Mouse (Mus musculus) forebrain, postnatal 0 days (tissue): ENCODE data around the gene Brap. TPM values are rescaled to one million over a fixed set of nuclear protein-coding genes. Genes with fewer than 3 reads are reported as not detected.
A peak's percentile ranks its signal among the peaks of the same experiment; 100 is the strongest.
"Not testable (repeated sequence)": the region's sequence is repeated elsewhere in the genome, so short reads cannot be mapped to it uniquely, and the experiment has no call there.

ENCODE experiments used
- ATAC-seq: fragments of 200-750 bp; cut with Nextera tagmentation; 2 replicates; pipeline ENCODE4 v1.8.0; 2017; ENCODE audit warnings: mild to moderate bottlenecking, moderate library complexity
- DNase-seq: peaks from one replicate; pipeline ENCODE4 v3.0.0-alpha.2; 2015
- H3K27ac ChIP-seq: fragments of 300-500 bp; sonication (generic); 2 replicates; pipeline ENCODE4 v1.5.1; 2014; ENCODE audit warnings: low read depth, mild to moderate bottlenecking, antibody characterized with exemption, low read length, moderate library complexity, mixed read lengths
- H3K27me3 ChIP-seq: fragments of 300-500 bp; sonication (generic); 2 replicates; pipeline ENCODE4 v1.6.1; 2014; ENCODE audit warnings: mild to moderate bottlenecking, low read length, mixed read lengths; ENCODE audit not compliant: insufficient read depth
- H3K36me3 ChIP-seq: fragments of 300-500 bp; sonication (generic); 2 replicates; pipeline ENCODE4 v1.6.1; 2014; ENCODE audit warnings: mild to moderate bottlenecking, moderate library complexity; ENCODE audit not compliant: insufficient read depth
- H3K4me1 ChIP-seq: fragments of 300-500 bp; sonication (generic); 2 replicates; pipeline ENCODE4 v1.6.1; 2014; ENCODE audit warnings: antibody characterized with exemption; ENCODE audit not compliant: insufficient read depth
- H3K4me2 ChIP-seq: fragments of 300-500 bp; sonication (generic); 2 replicates; pipeline ENCODE4 v1.6.1; 2014; ENCODE audit warnings: low read depth, mild to moderate bottlenecking, moderate library complexity
- H3K4me3 ChIP-seq: fragments of 300-500 bp; sonication (generic); 2 replicates; pipeline ENCODE4 v1.5.1; 2014; ENCODE audit warnings: low read depth, low read length, mixed read lengths
- H3K9ac ChIP-seq: fragments of 300-500 bp; sonication (generic); 2 replicates; pipeline ENCODE4 v1.6.1; 2014; ENCODE audit warnings: mild to moderate bottlenecking
- H3K9me3 ChIP-seq: fragments of 300-500 bp; sonication (generic); 2 replicates; pipeline ENCODE4 v1.6.1; 2016; ENCODE audit warnings: low read length
- CTCF ChIP-seq: sonication (generic); IDR thresholded peaks from 2 replicates; pipeline ENCODE4 v1.5.1; 2016; ENCODE audit warnings: antibody characterized with exemption, control low read depth, low read depth
- WGBS: fragments of 180-500 bp; shearing (Covaris S2); extraction: QIAGEN DNeasy Blood & Tissue Kit; methylation state at CpG from one replicate; pipeline ENCODE4 v1.1.7; 2014; 5-methylcytosine and 5-hydroxymethylcytosine counted together
- polyA plus RNA-seq: library from polyadenylated mRNA; unstranded; fragments of >200 nt; fragmentation: Nextera tagmentation; extraction: Ambion mirVana; gene quantifications from 2 replicates; pipeline ENCODE4 v1.2.1, GENCODE M21; 2015
- total RNA-seq: library from RNA; depleted of rRNA; stranded (reverse); fragments of >200 nt; gene quantifications from 2 replicates; pipeline ENCODE4 v1.2.3, GENCODE M21; 2014

Gene Brap
- total and polyA plus RNA-seq, 2 experiments from 2014 or later = 46.6 to 56.0 TPM

DNA sequence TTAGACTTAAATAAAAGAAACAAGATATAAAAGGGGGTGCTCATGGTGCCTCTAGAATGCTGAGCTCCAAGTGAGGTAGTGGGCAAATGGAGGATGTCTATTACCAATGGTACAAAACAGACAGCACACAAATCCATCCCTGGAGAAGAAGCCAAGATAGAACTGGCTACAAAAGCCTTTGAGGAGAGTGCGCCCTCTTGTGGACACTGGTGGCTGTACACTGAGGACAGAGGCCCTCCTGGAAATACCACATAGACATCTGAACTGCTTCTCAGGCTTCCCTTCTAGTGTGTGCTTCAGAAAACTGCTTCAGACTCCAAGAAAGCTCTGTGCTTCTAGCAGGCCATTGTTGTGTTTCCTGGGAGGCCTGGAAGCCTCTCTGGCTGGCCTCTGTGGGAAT lies 32.5 kb upstream of the Brap start:
- Histone ChIP-seq H3K4me2 (no peak overlapping the region), H3K9me3 (no peaks in the 10 kb centered on the region), H3K4me3 (no peak overlapping the region), H3K27me3 (no peaks in the 10 kb centered on the region), H3K9ac (no peak overlapping the region), H3K36me3 (no peaks in the 10 kb centered on the region), H3K4me1 (no peaks in the 10 kb centered on the region), H3K27ac (no peak overlapping the region)
- peak; percentile 78 for TF ChIP-seq CTCF
- WGBS = 0% methylated on average over 1 of the region's 1 CpGs
- DNase-seq (peak; percentile 59), ATAC-seq (no peak)

DNA sequence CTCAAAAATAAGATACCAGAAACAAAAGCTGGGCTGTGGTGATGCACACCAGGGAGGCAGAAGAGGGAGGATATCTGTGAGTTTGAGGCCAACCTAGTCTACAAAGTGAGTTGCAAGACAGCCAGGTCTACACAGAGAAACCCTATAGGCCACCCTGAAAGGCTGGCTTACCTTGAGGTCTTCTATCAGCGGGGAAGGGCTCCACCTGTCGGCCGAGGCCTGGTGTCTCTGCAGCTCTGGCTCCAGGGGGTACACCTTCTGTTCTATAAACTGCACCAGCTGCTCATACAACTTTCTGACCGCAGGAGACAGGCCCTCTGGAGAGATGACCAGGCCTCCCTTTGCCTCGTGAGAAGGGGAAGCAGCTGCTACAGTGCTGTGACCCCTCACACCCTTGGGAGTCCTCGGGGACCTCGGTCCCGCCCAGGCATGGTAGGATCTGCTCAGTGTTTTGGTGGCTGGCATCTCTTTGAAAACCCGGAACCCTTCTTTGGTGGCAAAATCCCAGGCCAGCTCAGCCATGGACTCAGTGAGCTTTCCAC lies 29.2 kb upstream of the Brap start:
- DNase-seq, H3K9me3 ChIP-seq, H3K4me3 ChIP-seq, H3K27me3 ChIP-seq, H3K27ac ChIP-seq, ATAC-seq, H3K36me3 ChIP-seq, H3K4me1 ChIP-seq, H3K4me2 ChIP-seq, H3K9ac ChIP-seq: not testable (repeated sequence)
- 79% methylated on average over 9 of the region's 9 CpGs for WGBS

DNA sequence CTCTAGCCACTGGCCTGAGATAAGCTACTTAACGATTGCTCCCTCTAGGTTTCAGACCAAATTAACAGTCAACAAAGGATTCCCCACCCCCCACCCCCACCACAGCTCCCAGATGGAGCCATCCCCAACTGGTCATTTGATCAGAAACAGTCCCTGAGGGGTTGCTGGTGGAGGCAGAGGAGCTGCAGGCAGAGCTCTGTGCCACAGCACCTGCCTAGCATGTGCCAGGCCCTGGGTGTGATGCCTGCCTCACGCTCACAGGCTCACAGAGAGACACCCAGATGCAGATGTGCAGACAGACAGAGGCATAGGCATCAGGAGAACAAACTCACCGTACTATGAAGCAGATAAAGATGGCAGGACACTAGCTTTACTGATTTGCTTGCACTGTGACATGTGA lies 27.6 kb upstream of the Brap start:
- H3K4me2 ChIP-seq = no peak overlapping the region
- H3K36me3 ChIP-seq = no peaks in the 10 kb centered on the region
- H3K4me3 ChIP-seq = no peak overlapping the region
- 44% methylated on average over 3 of the region's 3 CpGs for WGBS
- no peaks in the 10 kb centered on the region for H3K9me3 ChIP-seq
- no peaks in the 10 kb centered on the region for H3K4me1 ChIP-seq
- TF ChIP-seq CTCF = no peak
- no peak overlapping the region for H3K27ac ChIP-seq
- ATAC-seq = no peak
- no peak for DNase-seq
- H3K9ac ChIP-seq = no peak overlapping the region
- no peaks in the 10 kb centered on the region for H3K27me3 ChIP-seq

DNA sequence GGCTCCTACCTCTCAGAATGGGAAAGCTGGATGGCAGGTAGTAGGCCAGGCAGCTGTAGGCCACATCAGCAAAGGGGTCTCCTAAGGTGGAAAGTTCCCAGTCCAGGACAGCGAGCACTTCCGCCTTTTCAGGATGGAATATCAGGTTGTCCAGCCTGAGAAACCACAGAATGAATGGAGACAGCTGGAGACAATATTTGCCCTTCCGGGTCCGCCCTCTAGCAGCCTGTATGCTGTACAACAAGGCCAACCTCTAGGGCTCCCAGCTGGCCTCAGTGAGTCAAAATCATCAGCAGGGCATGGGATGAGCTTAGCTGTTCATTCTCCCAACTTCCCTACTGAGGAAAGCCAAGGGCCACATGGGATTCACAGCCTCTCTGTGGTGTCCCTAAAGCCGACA lies 25.7 kb upstream of the Brap start:
- no peak for DNase-seq
- no peak overlapping the region for H3K4me2 ChIP-seq
- H3K27me3 ChIP-seq = no peaks in the 10 kb centered on the region
- no peak for TF ChIP-seq CTCF
- H3K9ac ChIP-seq = no peak overlapping the region
- no peak for ATAC-seq
- H3K4me3 ChIP-seq = no peak overlapping the region
- WGBS = 93% methylated on average over 5 of the region's 5 CpGs
- no peaks in the 10 kb centered on the region for H3K9me3 ChIP-seq
- H3K27ac ChIP-seq = no peak overlapping the region
- no peaks in the 10 kb centered on the region for H3K36me3 ChIP-seq
- no peaks in the 10 kb centered on the region for H3K4me1 ChIP-seq

DNA sequence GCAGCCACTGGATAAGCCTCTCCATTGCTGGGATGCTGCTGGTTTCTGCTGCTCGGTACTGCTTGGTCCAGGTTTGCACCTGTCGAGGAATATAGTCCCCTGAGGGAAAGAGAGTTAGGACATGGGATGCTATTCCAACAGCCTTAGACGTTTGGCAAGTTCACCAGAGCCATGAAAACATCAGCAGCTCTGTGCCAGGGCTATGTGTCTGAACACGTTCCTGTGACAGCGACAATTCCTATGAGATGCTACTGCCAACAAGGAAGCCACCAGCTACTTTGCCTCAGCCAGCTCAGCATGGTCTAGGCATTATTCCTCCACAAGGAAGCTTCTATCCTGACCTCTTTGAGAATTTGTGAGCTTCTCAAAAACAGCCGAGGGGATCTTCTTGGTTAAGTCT lies 23.1 kb upstream of the Brap start:
- H3K9ac ChIP-seq = no peak overlapping the region
- H3K27ac ChIP-seq = no peak overlapping the region
- TF ChIP-seq CTCF = no peak
- no peaks in the 10 kb centered on the region for H3K36me3 ChIP-seq
- no peaks in the 10 kb centered on the region for H3K4me1 ChIP-seq
- no peaks in the 10 kb centered on the region for H3K27me3 ChIP-seq
- no peak overlapping the region for H3K4me2 ChIP-seq
- ATAC-seq (no peak), DNase-seq (no peak)
- H3K9me3 ChIP-seq = no peaks in the 10 kb centered on the region
- WGBS = 82% methylated on average over 6 of the region's 6 CpGs
- H3K4me3 ChIP-seq = no peak overlapping the region

DNA sequence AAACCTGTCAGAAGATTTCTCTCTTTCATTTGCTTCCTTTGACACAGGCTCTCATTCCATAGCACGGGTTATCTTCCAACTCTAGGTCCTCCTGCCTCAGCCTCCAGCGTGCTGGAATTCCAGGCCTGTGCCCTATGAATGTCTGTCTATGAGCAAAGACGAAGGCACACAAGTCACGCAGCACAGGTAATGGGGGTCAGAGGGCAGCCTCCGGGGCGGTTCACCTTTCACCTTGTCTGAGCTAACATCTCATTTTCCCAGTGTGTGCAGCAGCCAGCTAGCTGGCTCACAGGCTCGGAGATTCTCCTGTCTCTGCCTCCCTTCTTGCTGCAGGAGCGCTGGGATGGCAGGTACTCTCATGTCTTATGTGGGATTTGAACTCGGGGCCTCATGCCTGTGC lies 20.8 kb upstream of the Brap start:
- Histone ChIP-seq H3K4me3 (no peak overlapping the region), H3K9ac (no peak overlapping the region), H3K36me3 (no peaks in the 10 kb centered on the region), H3K27ac (no peak overlapping the region), H3K27me3 (no peaks in the 10 kb centered on the region), H3K4me1 (no peaks in the 10 kb centered on the region), H3K9me3 (no peaks in the 10 kb centered on the region), H3K4me2 (no peak overlapping the region)
- no peak for ATAC-seq
- WGBS = 93% methylated on average over 9 of the region's 9 CpGs
- TF ChIP-seq CTCF = no peak
- no peak for DNase-seq

DNA sequence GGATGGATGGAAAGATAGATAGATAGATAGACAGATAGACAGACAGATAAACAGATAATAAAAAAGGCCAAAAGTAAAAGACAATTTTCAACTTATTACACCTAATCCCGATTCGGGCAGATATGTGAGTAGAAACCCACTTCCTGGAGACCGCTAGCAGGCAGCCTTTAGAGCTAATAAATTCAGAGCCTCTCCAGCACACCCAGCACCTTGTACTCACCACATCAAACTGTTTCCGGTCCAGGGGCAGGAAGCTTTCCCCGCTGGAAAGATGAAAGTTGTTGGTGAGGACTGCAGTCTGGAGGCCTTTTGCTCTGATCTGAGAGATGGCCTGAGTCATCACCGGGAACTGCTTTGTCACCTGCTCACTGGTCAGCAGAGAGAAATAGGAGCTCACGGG lies 11.2 kb upstream of the Brap start:
- no peaks in the 10 kb centered on the region for H3K36me3 ChIP-seq
- ATAC-seq = no peak
- no peak overlapping the region for H3K27ac ChIP-seq
- H3K4me2 ChIP-seq = no peak overlapping the region
- no peak overlapping the region for H3K4me3 ChIP-seq
- no peaks in the 10 kb centered on the region for H3K27me3 ChIP-seq
- no peaks in the 10 kb centered on the region for H3K9me3 ChIP-seq
- no peak overlapping the region for H3K9ac ChIP-seq
- no peak for DNase-seq
- 90% methylated on average over 7 of the region's 7 CpGs for WGBS
- no peaks in the 10 kb centered on the region for H3K4me1 ChIP-seq
- no peak for TF ChIP-seq CTCF

DNA sequence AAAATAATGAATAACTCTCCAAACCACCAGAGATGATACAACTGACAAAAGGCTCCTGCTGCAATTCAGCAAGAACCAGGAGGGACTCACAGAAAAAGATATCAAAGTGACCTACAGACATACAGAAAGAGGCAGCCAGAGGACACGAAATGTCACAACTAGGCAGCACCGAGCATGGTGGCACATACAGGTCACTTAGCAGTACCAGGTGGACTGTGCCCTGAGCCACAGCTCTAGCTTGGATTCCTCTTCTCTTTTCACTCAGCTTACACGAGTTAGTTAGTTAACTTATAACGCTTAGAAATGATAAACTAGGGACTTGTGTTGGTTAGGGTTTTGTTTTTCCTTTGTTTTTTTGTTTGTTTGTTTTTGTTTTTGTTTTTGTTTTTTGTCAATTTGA lies 5.8 kb upstream of the Brap start:
- TF ChIP-seq CTCF = no peak
- Histone ChIP-seq H3K4me2 (no peak overlapping the region), H3K27ac (no peak overlapping the region), H3K4me3 (no peak overlapping the region), H3K9ac (no peak overlapping the region), H3K27me3 (no peaks in the 10 kb centered on the region), H3K36me3 (no peaks in the 10 kb centered on the region), H3K9me3 (no peaks in the 10 kb centered on the region), H3K4me1 (peaks cover 1% of the 10 kb centered on the region; the same call in 1 of the 2 replicates)
- no peak for DNase-seq
- ATAC-seq = no peak
- 89% methylated on average over 4 of the region's 4 CpGs for WGBS

DNA sequence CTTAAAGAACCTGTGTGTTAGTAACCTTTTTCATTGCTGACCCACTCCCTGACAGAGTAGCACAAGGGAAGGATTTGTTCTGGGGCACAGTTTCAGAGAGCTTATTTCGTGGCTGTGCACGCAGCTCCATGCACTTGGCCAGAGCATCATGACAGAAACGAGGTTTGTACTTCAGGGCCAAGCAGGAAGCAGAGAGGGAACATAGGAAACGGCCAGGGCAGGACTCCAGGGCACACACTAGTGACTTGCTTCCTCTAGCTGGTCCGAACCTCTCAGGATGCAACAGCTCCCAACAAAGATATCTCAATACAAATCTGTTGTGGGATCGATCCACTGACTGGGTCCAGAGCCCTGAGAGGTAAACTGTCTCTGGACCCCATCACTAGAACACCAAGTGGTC lies 3.5 kb upstream of the Brap start:
- peaks cover 12% of the 10 kb centered on the region for H3K4me1 ChIP-seq
- not testable (repeated sequence) for H3K36me3 ChIP-seq, ATAC-seq, DNase-seq, H3K9me3 ChIP-seq, H3K9ac ChIP-seq, H3K4me2 ChIP-seq, H3K27ac ChIP-seq, H3K27me3 ChIP-seq, H3K4me3 ChIP-seq
- WGBS = 71% methylated on average over 6 of the region's 6 CpGs

DNA sequence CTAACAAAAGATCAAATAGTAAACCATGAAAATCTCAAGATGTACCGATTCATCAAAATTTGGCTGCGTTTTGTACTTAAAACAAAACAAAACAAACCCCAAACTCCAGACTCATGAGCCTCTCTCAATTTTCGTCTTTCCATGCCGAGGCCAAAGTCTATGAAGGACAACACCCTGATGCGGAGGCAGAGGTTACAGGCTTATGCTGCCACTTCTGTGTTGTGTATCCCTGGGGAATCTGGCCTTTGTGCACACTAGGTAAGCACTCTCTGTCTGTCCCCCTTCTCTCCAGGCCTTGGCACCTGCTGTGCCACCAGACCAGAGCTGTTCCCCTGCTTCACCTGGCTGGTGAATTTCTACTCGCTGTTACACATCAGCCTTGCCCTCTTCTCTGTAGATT lies 2.7 kb upstream of the Brap start:
- ATAC-seq, H3K36me3 ChIP-seq, H3K9me3 ChIP-seq, H3K27me3 ChIP-seq, DNase-seq, H3K4me3 ChIP-seq, H3K27ac ChIP-seq, H3K9ac ChIP-seq, H3K4me2 ChIP-seq: not testable (repeated sequence)
- peaks cover 12% of the 10 kb centered on the region for H3K4me1 ChIP-seq
- 89% methylated on average over 6 of the region's 6 CpGs for WGBS
